Mouse (Mus musculus): ENCODE data around the gene Jsrp1. TPM values are rescaled to one million over a fixed set of nuclear protein-coding genes. Genes with fewer than 3 reads are reported as not detected.
A peak's percentile ranks its signal among the peaks of the same experiment; 100 is the strongest.

Gene Jsrp1
- polyA plus RNA-seq, 1 experiment, result 343 TPM

GRCm38 (mm10) chr10:80768365-80768764 lies 44.9 kb downstream of the Jsrp1 start:
- TF ChIP-seq CEBPB (IDR thresholded peaks at IDR 0.05; ENCODE audit: insufficient read depth, poor library complexity, severe bottlenecking), result no peak
- no peak for TF ChIP-seq MYOD1 (IDR thresholded peaks at IDR 0.05; ENCODE audit: control insufficient read depth in 1 of 3, insufficient read length in 2 of 3, low read depth in 2 of 3)
- no peak for TF ChIP-seq REST (IDR thresholded peaks at IDR 0.05; ENCODE audit: insufficient read depth, insufficient read length)
- TF ChIP-seq POLR2AphosphoS2 (IDR thresholded peaks at IDR 0.05; ENCODE audit: insufficient read length, low read depth), result no peak
- TF ChIP-seq TCF12 (IDR thresholded peaks at IDR 0.05; ENCODE audit: insufficient read depth, poor library complexity, severe bottlenecking), result no peak
- no peak for TF ChIP-seq MAX (IDR thresholded peaks at IDR 0.05; ENCODE audit: low read depth)
- Histone ChIP-seq H3K27me3 (ENCODE audit: control insufficient read depth, insufficient read depth, insufficient read length) (no peaks in the 10 kb centered on the region), H3ac (ENCODE audit: control insufficient read depth, insufficient read length) (no peak overlapping the region), H3K36me3 (ENCODE audit: control insufficient read depth, insufficient read depth) (peaks cover 27% of the 10 kb centered on the region), H3K4me3 (no peak overlapping the region), H3K4me2 (ENCODE audit: low read depth) (no peak overlapping the region), H3K79me2 (ENCODE audit: control insufficient read depth, insufficient read depth) (peaks cover 26% of the 10 kb centered on the region)

DNA sequence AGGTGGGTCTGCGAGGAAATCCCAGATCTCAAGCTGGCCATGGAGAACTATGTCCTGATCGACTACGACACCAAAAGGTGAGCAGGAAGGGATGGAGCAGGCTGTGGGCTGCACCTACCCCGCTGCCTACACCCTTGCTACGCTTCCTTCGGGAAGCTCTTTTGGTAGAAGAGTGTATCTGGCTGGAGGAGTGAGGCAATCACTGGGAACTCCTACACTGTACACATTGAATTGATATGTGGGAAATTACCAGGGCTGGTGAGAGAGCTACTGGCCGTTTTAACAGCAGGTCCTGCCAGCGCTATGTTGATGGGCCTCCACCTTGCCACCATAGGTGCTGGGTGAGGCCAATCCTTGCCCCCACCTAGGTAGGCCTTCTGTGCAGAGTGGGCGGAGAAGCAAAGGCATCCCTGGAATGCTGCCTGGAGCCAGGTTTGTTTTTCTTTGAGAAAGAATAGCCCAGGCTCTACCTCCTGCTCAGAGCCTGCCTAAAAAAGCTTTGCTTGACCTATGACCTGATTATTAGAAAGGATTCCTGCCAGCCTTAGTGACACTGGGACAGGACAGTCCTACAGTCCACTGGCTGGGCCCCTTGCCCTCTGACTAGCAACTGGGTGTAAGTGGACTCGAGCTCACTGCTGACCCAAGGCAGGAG lies 47.0 kb downstream of the Jsrp1 start:
- Histone ChIP-seq H3K36me3 (ENCODE audit: control insufficient read depth, insufficient read depth) (peaks cover 26% of the 10 kb centered on the region), H3ac (ENCODE audit: control insufficient read depth, insufficient read length) (no peak overlapping the region), H3K79me2 (ENCODE audit: control insufficient read depth, insufficient read depth) (peaks cover 46% of the 10 kb centered on the region), H3K4me3 (no peak overlapping the region), H3K4me2 (ENCODE audit: low read depth) (no peak overlapping the region), H3K27me3 (ENCODE audit: control insufficient read depth, insufficient read depth, insufficient read length) (no peaks in the 10 kb centered on the region)
- no peak for TF ChIP-seq TCF12 (IDR thresholded peaks at IDR 0.05; ENCODE audit: insufficient read depth, poor library complexity, severe bottlenecking)
- no peak for TF ChIP-seq CEBPB (IDR thresholded peaks at IDR 0.05; ENCODE audit: insufficient read depth, poor library complexity, severe bottlenecking)
- TF ChIP-seq USF1 (IDR thresholded peaks at IDR 0.05; ENCODE audit: low read depth), result no peak
- TF ChIP-seq MYOD1 (IDR thresholded peaks at IDR 0.05; ENCODE audit: control insufficient read depth in 1 of 3, insufficient read length in 2 of 3, low read depth in 2 of 3), result no peak
- TF ChIP-seq POLR2AphosphoS2 (IDR thresholded peaks at IDR 0.05; ENCODE audit: insufficient read length, low read depth), result no peak
- no peak for TF ChIP-seq MAX (IDR thresholded peaks at IDR 0.05; ENCODE audit: low read depth)
- no peak for TF ChIP-seq SRF (IDR thresholded peaks at IDR 0.05; ENCODE audit: control insufficient read depth, insufficient read length, low read depth)
- no peak for TF ChIP-seq POLR2A (IDR thresholded peaks at IDR 0.05; ENCODE audit: insufficient read length, low read depth)
- TF ChIP-seq MYOG (IDR thresholded peaks at IDR 0.05; ENCODE audit: control insufficient read depth in 1 of 3, insufficient read depth in 1 of 3, insufficient read length in 2 of 3, low read depth in 2 of 3), result no peak
- no peak for TF ChIP-seq REST (IDR thresholded peaks at IDR 0.05; ENCODE audit: insufficient read depth, insufficient read length)
- TF ChIP-seq TCF3 (IDR thresholded peaks at IDR 0.05; ENCODE audit: insufficient read length, low read depth), result no peak
- TF ChIP-seq E2F4 (IDR thresholded peaks at IDR 0.05; ENCODE audit: insufficient read depth), result no peak

GRCm38 (mm10) chr10:80765746-80766145 lies 47.6 kb downstream of the Jsrp1 start:
- Histone ChIP-seq H3K4me3 (no peak overlapping the region), H3K79me2 (ENCODE audit: control insufficient read depth, insufficient read depth) (peaks cover 52% of the 10 kb centered on the region), H3ac (ENCODE audit: control insufficient read depth, insufficient read length) (no peak overlapping the region), H3K27me3 (ENCODE audit: control insufficient read depth, insufficient read depth, insufficient read length) (no peaks in the 10 kb centered on the region), H3K36me3 (ENCODE audit: control insufficient read depth, insufficient read depth) (peaks cover 23% of the 10 kb centered on the region), H3K4me2 (ENCODE audit: low read depth) (no peak overlapping the region)
- TF ChIP-seq POLR2A (IDR thresholded peaks at IDR 0.05; ENCODE audit: insufficient read length, low read depth) (no peak), MAX (IDR thresholded peaks at IDR 0.05; ENCODE audit: low read depth) (no peak)

DNA sequence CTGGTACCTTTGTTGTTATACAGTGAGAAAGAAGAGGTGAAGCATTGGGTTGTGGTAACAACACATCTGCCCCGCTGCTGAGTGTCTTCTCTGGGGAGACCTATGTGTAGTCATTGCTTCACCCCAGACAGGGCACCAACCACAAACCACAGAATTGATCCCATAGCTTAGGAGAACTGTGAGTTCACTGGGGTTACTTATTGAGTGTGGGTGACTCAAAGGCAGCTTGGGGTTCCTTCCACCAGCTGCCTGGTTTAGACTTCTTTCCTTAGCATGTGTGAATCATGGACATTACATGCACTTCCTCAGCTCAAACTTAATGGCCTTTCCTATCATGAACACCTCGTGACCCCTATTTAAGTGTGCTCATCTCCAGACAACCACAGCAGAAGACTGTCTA lies 49.8 kb downstream of the Jsrp1 start:
- Histone ChIP-seq H3K4me2 (ENCODE audit: low read depth) (peak overlapping the region; percentile 44), H3K36me3 (ENCODE audit: control insufficient read depth, insufficient read depth) (peaks cover 16% of the 10 kb centered on the region), H3ac (ENCODE audit: control insufficient read depth, insufficient read length) (no peak overlapping the region), H3K79me2 (ENCODE audit: control insufficient read depth, insufficient read depth) (peaks cover 74% of the 10 kb centered on the region), H3K27me3 (ENCODE audit: control insufficient read depth, insufficient read depth, insufficient read length) (no peaks in the 10 kb centered on the region), H3K4me3 (no peak overlapping the region)
- peak in 1 of 3 experiments; percentile 44 for TF ChIP-seq MYOD1 (IDR thresholded peaks at IDR 0.05; ENCODE audit: control insufficient read depth in 1 of 3, insufficient read length in 2 of 3, low read depth in 2 of 3)
- no peak for TF ChIP-seq TCF3 (IDR thresholded peaks at IDR 0.05; ENCODE audit: insufficient read length, low read depth)
- TF ChIP-seq USF1 (IDR thresholded peaks at IDR 0.05; ENCODE audit: low read depth), result peak; percentile 69
- TF ChIP-seq CEBPB (IDR thresholded peaks at IDR 0.05; ENCODE audit: insufficient read depth, poor library complexity, severe bottlenecking), result peak; percentile 84

- H3K36me3 ChIP-seq (ENCODE audit: control insufficient read depth, insufficient read depth), result peaks cover 3% of the 10 kb centered on the region
- no peak for TF ChIP-seq MYOD1 (IDR thresholded peaks at IDR 0.05; ENCODE audit: control insufficient read depth in 1 of 3, insufficient read length in 2 of 3, low read depth in 2 of 3)
- no peak for TF ChIP-seq POLR2A (IDR thresholded peaks at IDR 0.05; ENCODE audit: insufficient read length, low read depth)
- no peak for TF ChIP-seq POLR2AphosphoS2 (IDR thresholded peaks at IDR 0.05; ENCODE audit: insufficient read length, low read depth)
- no peak for TF ChIP-seq REST (IDR thresholded peaks at IDR 0.05; ENCODE audit: insufficient read depth, insufficient read length)
- no peak for TF ChIP-seq CEBPB (IDR thresholded peaks at IDR 0.05; ENCODE audit: insufficient read depth, poor library complexity, severe bottlenecking)
- TF ChIP-seq MAX (IDR thresholded peaks at IDR 0.05; ENCODE audit: low read depth), result no peak
- TF ChIP-seq TCF12 (IDR thresholded peaks at IDR 0.05; ENCODE audit: insufficient read depth, poor library complexity, severe bottlenecking), result no peak
- no peak for TF ChIP-seq SRF (IDR thresholded peaks at IDR 0.05; ENCODE audit: control insufficient read depth, insufficient read length, low read depth)
- no peak for TF ChIP-seq TCF3 (IDR thresholded peaks at IDR 0.05; ENCODE audit: insufficient read length, low read depth)
- TF ChIP-seq USF1 (IDR thresholded peaks at IDR 0.05; ENCODE audit: low read depth), result no peak
- TF ChIP-seq MYOG (IDR thresholded peaks at IDR 0.05; ENCODE audit: control insufficient read depth in 1 of 3, insufficient read depth in 1 of 3, insufficient read length in 2 of 3, low read depth in 2 of 3), result no peak
- no peak for TF ChIP-seq E2F4 (IDR thresholded peaks at IDR 0.05; ENCODE audit: insufficient read depth)
- no peak overlapping the region for H3ac ChIP-seq (ENCODE audit: control insufficient read depth, insufficient read length)
- no peak overlapping the region for H3K4me2 ChIP-seq (ENCODE audit: low read depth)
- no peaks in the 10 kb centered on the region for H3K27me3 ChIP-seq (ENCODE audit: control insufficient read depth, insufficient read depth, insufficient read length)
- H3K79me2 ChIP-seq (ENCODE audit: control insufficient read depth, insufficient read depth), result peaks cover 86% of the 10 kb centered on the region
- H3K4me3 ChIP-seq, result no peak overlapping the region
These were observed 51.5 kb downstream of the Jsrp1 start for GRCm38 (mm10) chr10:80761821-80762220.

Measured in myocyte (in vitro differentiated cells).